Comparison of ENCODE assay signal across 28 mouse cellular contexts in the genomic region with DNA sequence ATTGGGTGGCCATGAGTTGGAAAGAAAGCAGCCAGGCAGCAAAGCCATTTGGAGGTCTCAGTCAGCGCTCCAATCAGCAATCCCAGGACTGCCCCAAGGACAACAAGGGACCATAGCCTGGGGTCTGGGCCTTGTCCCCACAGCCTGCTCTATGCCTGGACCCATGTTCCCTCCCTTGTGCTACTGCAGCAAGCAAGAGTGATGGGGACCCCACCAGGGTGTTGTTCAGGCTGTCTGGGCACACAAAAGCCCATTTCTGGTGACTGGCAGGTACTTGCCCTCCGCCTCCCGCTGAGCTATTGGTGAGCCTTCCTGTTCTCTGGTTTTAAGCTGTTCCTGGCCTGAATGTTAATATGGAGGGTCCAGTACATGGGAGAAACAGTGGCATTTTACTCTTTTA.
DNase-seq lines count a peak whose midpoint lies in the region; ATAC-seq and TF ChIP-seq lines count a peak whose summit lies in the region.
"Had no signal": no experiment of that assay in that cellular context is flagged by ENCODE, and none has a peak within 500 bp of the region (broad histone marks: within the 10 kb centered on the region; RNA-seq: fewer than 3 reads in every experiment).

No protein-coding gene starts in this region.

- H3K9me3 ChIP-seq in neural tube, embryonic 11.5 days (ENCODE audit: control insufficient read depth, low read length): no peaks in the 10 kb centered on the region
- H3K9me3 ChIP-seq in neural tube, embryonic 15.5 days (replicated peaks): no peaks in the 10 kb centered on the region
- H3K9me3 ChIP-seq in forebrain, embryonic 14.5 days (replicated peaks; ENCODE audit: control insufficient read depth, low read length): no peaks in the 10 kb centered on the region
- H3K9me3 ChIP-seq in hindbrain, postnatal 0 days (ENCODE audit: low read length): no peaks in the 10 kb centered on the region
- H3K9me3 ChIP-seq: embryonic facial prominence, embryonic 13.5 days; heart, embryonic 12.5 days; intestine, embryonic 15.5 days; neural tube, embryonic 13.5 days had no signal

- intact Hi-C loops in left cerebral cortex, postnatal 4 days (cut with DNase I): no loop called here

- no peak for TF ChIP-seq CTCF in hindbrain, postnatal 0 days (IDR thresholded peaks at IDR 0.05; ENCODE audit: low read depth)

- no peak overlapping the region for H3K27ac ChIP-seq in neural tube, embryonic 11.5 days (ENCODE audit: low read depth, low read length)
- H3K27ac ChIP-seq in neural tube, embryonic 15.5 days (replicated peaks): no peak overlapping the region
- no peak overlapping the region for H3K27ac ChIP-seq in forebrain, embryonic 14.5 days (ENCODE audit: low read depth, low read length)
- no peak overlapping the region for H3K27ac ChIP-seq in hindbrain, postnatal 0 days
- H3K27ac ChIP-seq: embryonic facial prominence, embryonic 13.5 days; intestine, embryonic 15.5 days; kidney, postnatal 0 days; liver, embryonic 14.5 days; macrophage; neural tube, embryonic 13.5 days had no signal

- no peak overlapping the region for H3K9ac ChIP-seq in neural tube, embryonic 11.5 days (ENCODE audit: low read length)
- H3K9ac ChIP-seq in neural tube, embryonic 15.5 days (replicated peaks): no peak overlapping the region
- H3K9ac ChIP-seq in forebrain, embryonic 14.5 days (ENCODE audit: low read length): no peak overlapping the region
- H3K9ac ChIP-seq in hindbrain, postnatal 0 days (replicated peaks; ENCODE audit: low read length): no peak overlapping the region
- H3K9ac ChIP-seq: embryonic facial prominence, embryonic 13.5 days; heart, embryonic 12.5 days; intestine, embryonic 15.5 days; liver, embryonic 14.5 days; neural tube, embryonic 13.5 days had no signal

- no peaks in the 10 kb centered on the region for H3K4me1 ChIP-seq in neural tube, embryonic 11.5 days (ENCODE audit: control insufficient read depth, insufficient read depth, low read length)
- no peaks in the 10 kb centered on the region for H3K4me1 ChIP-seq in neural tube, embryonic 15.5 days
- H3K4me1 ChIP-seq in forebrain, embryonic 14.5 days (ENCODE audit: control insufficient read depth, insufficient read depth, low read length): peaks cover 9% of the 10 kb centered on the region; the same call in 1 of the 2 replicates
- no peaks in the 10 kb centered on the region for H3K4me1 ChIP-seq in hindbrain, postnatal 0 days (ENCODE audit: insufficient read depth, low read length)
- H3K4me1 ChIP-seq: embryonic facial prominence, embryonic 13.5 days; heart, embryonic 12.5 days; intestine, embryonic 15.5 days had no signal

- peak; percentile 24 for DNase-seq in left cerebral cortex, postnatal 4 days
- no peak for DNase-seq in left cerebral cortex, adult 11 months (ENCODE audit: low spot score)
- DNase-seq in neural tube, embryonic 11.5 days (ENCODE audit: low spot score): peak; percentile 18
- DNase-seq in forebrain, embryonic 14.5 days (ENCODE audit: low spot score): peak; percentile 76
- DNase-seq in hindbrain, postnatal 0 days (ENCODE audit: low spot score): peak; percentile 37
- DNase-seq in kidney, adult 8-10 months: no peak
- DNase-seq: adrenal gland, postnatal 14 days; cerebellum, adult 11-12 months; cerebellum, adult 9-11 months; gastrocnemius, postnatal 25 days; heart, adult 11 months; kidney, adult 2 months; kidney, postnatal 4 days; layer of hippocampus, postnatal 36 days; liver; lung, adult 2 months; lung, postnatal 10 days had no signal

- no peaks in the 10 kb centered on the region for H3K27me3 ChIP-seq in neural tube, embryonic 11.5 days (ENCODE audit: control insufficient read depth, insufficient read depth, low read length)
- H3K27me3 ChIP-seq in neural tube, embryonic 15.5 days (replicated peaks): peaks cover 4% of the 10 kb centered on the region; the same call in 1 of the 2 replicates
- no peaks in the 10 kb centered on the region for H3K27me3 ChIP-seq in forebrain, embryonic 14.5 days (replicated peaks; ENCODE audit: control insufficient read depth, insufficient read depth, low read length)
- 0 out of 2 replicates have a peak, but pooled peaks cover 4% of the 10 kb centered on the region for H3K27me3 ChIP-seq in hindbrain, postnatal 0 days (ENCODE audit: insufficient read depth, low read length)
- H3K27me3 ChIP-seq: intestine, embryonic 15.5 days had no signal

- H3K36me3 ChIP-seq in neural tube, embryonic 11.5 days (ENCODE audit: control insufficient read depth, insufficient read depth, low read length): no peaks in the 10 kb centered on the region
- H3K36me3 ChIP-seq in neural tube, embryonic 15.5 days: no peaks in the 10 kb centered on the region
- no peaks in the 10 kb centered on the region for H3K36me3 ChIP-seq in forebrain, embryonic 14.5 days (ENCODE audit: control insufficient read depth, insufficient read depth, low read length)
- H3K36me3 ChIP-seq in hindbrain, postnatal 0 days (ENCODE audit: insufficient read depth, low read length): no peaks in the 10 kb centered on the region
- H3K36me3 ChIP-seq: embryonic facial prominence, embryonic 13.5 days; heart, embryonic 12.5 days; intestine, embryonic 15.5 days; neural tube, embryonic 13.5 days had no signal

- WGBS in neural tube, embryonic 11.5 days: 87% methylated on average over 3 of the region's 3 CpGs
- WGBS in neural tube, embryonic 15.5 days: 80% methylated on average over 3 of the region's 3 CpGs
- WGBS in forebrain, embryonic 14.5 days: 51% methylated on average over 3 of the region's 3 CpGs
- WGBS in hindbrain, postnatal 0 days: 42% methylated on average over 3 of the region's 3 CpGs

- H3K4me2 ChIP-seq in neural tube, embryonic 11.5 days (ENCODE audit: low read depth): no peak overlapping the region
- no peak overlapping the region for H3K4me2 ChIP-seq in neural tube, embryonic 15.5 days
- H3K4me2 ChIP-seq in forebrain, embryonic 14.5 days (ENCODE audit: low read length): no peak overlapping the region
- no peak overlapping the region for H3K4me2 ChIP-seq in hindbrain, postnatal 0 days (ENCODE audit: low read depth, low read length)
- H3K4me2 ChIP-seq: embryonic facial prominence, embryonic 13.5 days; heart, embryonic 12.5 days; intestine, embryonic 15.5 days; neural tube, embryonic 13.5 days had no signal

- ATAC-seq in neural tube, embryonic 11.5 days (ENCODE audit: insufficient read depth, low FRiP score, low TSS enrichment): no peak
- ATAC-seq in neural tube, embryonic 15.5 days (ENCODE audit: low FRiP score): no peak
- peak; percentile 86 for ATAC-seq in forebrain, embryonic 14.5 days
- ATAC-seq in hindbrain, postnatal 0 days: 0 out of 2 replicates have a peak, but pooled peaks have one; percentile 50
- ATAC-seq in monocyte, adult 5-6 weeks (replicated peaks; ENCODE audit: insufficient number of reproducible peaks, low FRiP score, low TSS enrichment, poor library complexity, severe bottlenecking): no peak
- ATAC-seq: CD4-positive, CD25-positive, alpha-beta regulatory T cell, adult 4 months; intestine, embryonic 15.5 days had no signal

- no peak overlapping the region for H3K4me3 ChIP-seq in neural tube, embryonic 11.5 days (ENCODE audit: low read depth, low read length)
- no peak overlapping the region for H3K4me3 ChIP-seq in neural tube, embryonic 15.5 days (replicated peaks)
- H3K4me3 ChIP-seq in forebrain, embryonic 14.5 days (ENCODE audit: low read depth, low read length): no peak overlapping the region
- no peak overlapping the region for H3K4me3 ChIP-seq in hindbrain, postnatal 0 days (ENCODE audit: low read length)
- H3K4me3 ChIP-seq: embryonic facial prominence, embryonic 13.5 days; heart, embryonic 12.5 days; intestine, embryonic 15.5 days; myocyte; neural tube, embryonic 13.5 days had no signal

Comparison
In these comparisons a context has a peak if more than half of its experiments do, and no peak if none do; other contexts are left out.
1. DNase-seq: peak in left cerebral cortex, postnatal 4 days (single experiment), neural tube, embryonic 11.5 days (single experiment), forebrain, embryonic 14.5 days (single experiment) and hindbrain, postnatal 0 days (single experiment); none in left cerebral cortex, adult 11 months (single experiment) and kidney, adult 8-10 months (0 of 2).
2. ATAC-seq: peak in forebrain, embryonic 14.5 days (single experiment) and hindbrain, postnatal 0 days (single experiment); none in neural tube, embryonic 11.5 days (single experiment), neural tube, embryonic 15.5 days (single experiment) and monocyte, adult 5-6 weeks (single experiment).